Mouse (Mus musculus): ENCODE results near the gene Xcl1.
"Not testable (repeated sequence)": the region's sequence is repeated elsewhere in the genome, so short reads cannot be mapped to it uniquely, and the experiment has no call there.

Xcl1 gene

GRCm38 (mm10) chr1:164935477-164936044 lies at the start of gene Xcl1:
TSS of gene Xcl1 (minus strand) at chr1:164935527.
- DNase-seq (ENCODE audit: low spot score) = no peak

DNA sequence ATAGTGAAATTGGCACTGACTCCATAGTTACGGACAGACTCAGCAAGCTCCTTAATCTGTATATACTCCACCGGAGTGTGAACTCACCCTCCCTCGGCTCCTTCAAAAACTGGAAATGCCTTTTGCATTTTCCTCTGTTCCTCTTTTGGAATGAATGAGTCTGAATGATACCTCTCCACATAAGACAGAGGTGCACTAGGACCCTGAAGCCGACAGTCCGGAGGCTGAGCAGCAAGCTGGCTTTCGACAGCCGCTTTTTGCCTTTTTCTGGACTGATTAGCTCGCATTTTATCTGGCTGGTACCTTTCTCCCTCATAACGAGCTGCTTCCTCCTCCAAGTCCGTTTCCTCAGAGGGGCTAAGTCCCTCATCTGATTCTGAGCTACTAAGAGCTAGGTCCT lies 49.4 kb upstream of the Xcl1 start:
- DNase-seq (ENCODE audit: low spot score) = not testable (repeated sequence)

GRCm38 (mm10) chr1:164977351-164977750 lies 42.0 kb upstream of the Xcl1 start:
- no peak for DNase-seq (ENCODE audit: low spot score)

GRCm38 (mm10) chr1:164975729-164976128 lies 40.4 kb upstream of the Xcl1 start:
- no peak for DNase-seq (ENCODE audit: low spot score)

GRCm38 (mm10) chr1:164975276-164975675 lies 39.9 kb upstream of the Xcl1 start:
- DNase-seq (ENCODE audit: low spot score) = no peak

GRCm38 (mm10) chr1:164973790-164974189 lies 38.5 kb upstream of the Xcl1 start:
- no peak for DNase-seq (ENCODE audit: low spot score)

GRCm38 (mm10) chr1:164973341-164973740 lies 38.0 kb upstream of the Xcl1 start:
- DNase-seq (ENCODE audit: low spot score) = no peak

- DNase-seq (ENCODE audit: low spot score) = no peak
Measured at GRCm38 (mm10) chr1:164972744-164973143, 37.4 kb upstream of the Xcl1 start.

GRCm38 (mm10) chr1:164966095-164966698 lies 30.9 kb upstream of the Xcl1 start:
- peak; percentile 14 for DNase-seq (ENCODE audit: low spot score)

DNA sequence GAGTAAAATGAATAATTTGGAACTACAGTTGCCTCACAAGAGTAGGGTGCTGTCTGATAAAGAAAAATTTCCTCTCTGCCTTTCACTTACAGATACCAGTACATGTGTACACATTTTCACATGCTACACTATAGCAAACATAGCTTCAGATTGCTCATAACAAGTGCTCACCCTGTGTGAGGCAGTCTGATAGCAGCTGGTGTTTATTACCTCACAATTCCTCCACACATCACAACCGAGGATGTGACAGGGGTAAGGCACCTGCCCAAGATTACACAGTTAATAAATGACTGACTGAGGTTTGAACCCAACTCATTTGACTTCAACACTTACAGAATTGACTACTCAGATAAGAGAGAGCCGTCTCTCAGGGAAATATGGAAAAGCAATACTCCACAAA lies 25.3 kb upstream of the Xcl1 start:
- DNase-seq (ENCODE audit: low spot score) = no peak

- DNase-seq (ENCODE audit: low spot score) = peak; percentile 27
Measured at GRCm38 (mm10) chr1:164959787-164960385, 24.6 kb upstream of the Xcl1 start.

- DNase-seq (ENCODE audit: low spot score) = no peak
Measured at GRCm38 (mm10) chr1:164959160-164959559, 23.8 kb upstream of the Xcl1 start.

DNA sequence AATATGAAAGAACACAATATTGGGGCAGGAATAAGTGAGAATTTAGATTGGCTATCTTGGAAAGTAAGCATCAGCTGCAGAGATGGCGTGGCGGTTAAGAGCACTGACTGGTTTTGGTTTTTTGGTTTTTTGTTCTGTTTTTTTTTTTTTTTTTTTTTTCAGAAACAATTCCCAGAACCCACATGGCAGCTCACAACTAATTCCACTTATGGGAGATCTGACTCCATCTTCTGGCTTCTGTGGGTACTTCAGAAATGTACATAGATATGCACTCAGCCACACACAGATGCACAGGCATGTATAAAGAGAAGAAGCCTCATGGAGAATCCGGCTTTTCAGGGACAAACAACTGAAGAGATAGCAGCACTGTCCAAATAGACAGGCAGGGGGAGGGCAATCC lies 22.6 kb upstream of the Xcl1 start:
- no peak for DNase-seq (ENCODE audit: low spot score)

DNA sequence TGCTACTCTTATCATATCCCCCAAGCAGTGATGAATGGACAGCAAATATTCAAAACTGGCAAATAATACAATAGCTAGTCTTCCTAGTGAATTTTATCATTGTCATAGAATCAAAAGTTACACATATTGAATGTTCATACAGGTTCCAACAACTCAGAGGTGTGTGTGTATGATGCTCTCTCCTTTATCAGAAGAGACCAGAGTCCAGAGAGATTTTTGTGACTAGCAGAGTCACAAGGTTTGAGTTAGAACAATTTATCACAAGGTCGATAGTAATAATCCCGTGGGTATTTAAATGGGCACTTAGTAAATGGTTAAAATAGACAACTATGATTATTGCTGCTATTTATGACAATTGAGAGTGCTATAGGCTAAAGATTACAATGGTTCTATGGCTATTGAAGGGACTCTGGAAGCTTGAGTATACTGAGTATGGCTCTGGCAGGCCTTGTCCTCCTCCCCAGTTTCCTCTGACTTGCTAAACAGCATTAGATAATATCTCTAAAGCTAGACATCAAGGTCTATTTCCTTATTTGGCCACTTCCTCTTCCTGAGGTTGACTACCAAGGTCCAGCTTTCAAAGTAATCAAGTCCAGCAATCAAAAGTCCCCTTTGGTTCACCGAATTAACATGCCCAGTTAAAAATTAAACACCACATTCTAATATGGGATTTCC lies 21.5 kb upstream of the Xcl1 start:
- DNase-seq (ENCODE audit: low spot score) = no peak

GRCm38 (mm10) chr1:164955452-164956196 lies 20.3 kb upstream of the Xcl1 start:
- no peak for DNase-seq (ENCODE audit: low spot score)

GRCm38 (mm10) chr1:164953574-164953973 lies 18.2 kb upstream of the Xcl1 start:
- DNase-seq (ENCODE audit: low spot score) = no peak

DNA sequence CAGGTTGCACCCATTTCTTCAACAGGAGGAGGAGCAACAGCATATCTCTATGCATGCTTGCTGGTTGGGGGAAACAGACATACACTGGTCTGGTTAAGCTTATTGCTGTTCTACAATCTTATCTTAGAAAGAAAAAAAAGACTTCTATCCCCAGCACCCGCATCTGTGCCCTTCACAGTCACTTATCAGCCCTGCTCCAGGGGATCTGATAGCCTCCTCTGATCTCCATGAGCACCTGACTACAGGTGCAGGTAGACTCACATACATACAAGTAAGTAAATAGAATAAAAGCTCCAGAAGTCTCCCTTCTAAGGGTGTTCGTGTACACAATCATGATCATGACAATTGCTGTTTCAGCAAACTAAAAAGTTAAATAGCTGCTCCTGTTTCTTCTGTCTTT lies 733 bp upstream of the Xcl1 start:
- DNase-seq (ENCODE audit: low spot score) = no peak

DNA sequence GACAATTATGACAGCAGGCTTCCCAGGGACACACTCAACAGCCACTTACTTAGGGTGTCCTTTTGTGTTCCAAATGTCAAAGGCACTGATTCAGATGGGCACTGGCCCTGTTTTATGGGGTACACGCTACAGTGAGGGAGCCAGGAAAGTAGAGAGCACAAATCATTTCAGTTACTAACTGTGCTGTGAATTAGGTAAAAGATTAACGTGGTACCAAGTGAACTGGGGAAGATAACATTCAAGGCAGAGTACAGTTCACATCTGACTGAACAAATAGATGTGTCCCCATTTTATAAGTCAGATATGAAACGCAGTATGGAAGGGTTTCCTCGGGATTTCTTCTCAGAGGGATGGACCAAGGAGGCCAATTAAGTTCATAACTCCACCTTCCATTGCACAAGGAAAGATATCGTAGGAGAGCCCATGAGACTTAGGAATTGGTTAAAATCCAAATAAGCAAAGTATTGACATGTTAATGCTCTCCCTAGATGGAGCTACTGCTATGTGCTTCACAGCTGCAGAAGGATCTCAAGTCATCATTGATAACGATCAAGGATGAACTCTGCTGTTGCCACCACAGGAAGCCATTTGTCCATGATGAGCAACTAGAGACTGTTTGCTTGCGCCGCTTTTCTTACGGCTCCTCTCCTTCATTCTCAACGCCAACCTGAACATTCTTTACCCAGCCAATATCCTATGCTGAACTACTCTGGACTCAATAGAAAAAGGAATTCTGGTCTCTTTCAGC lies 1.7 kb downstream of the Xcl1 start:
- no peak for DNase-seq (ENCODE audit: low spot score)

GRCm38 (mm10) chr1:164931135-164931534 lies 4.2 kb downstream of the Xcl1 start:
- DNase-seq (ENCODE audit: low spot score) = peak; percentile 12

- no peak for DNase-seq (ENCODE audit: low spot score)
Measured at GRCm38 (mm10) chr1:164930006-164930405, 5.3 kb downstream of the Xcl1 start.

DNA sequence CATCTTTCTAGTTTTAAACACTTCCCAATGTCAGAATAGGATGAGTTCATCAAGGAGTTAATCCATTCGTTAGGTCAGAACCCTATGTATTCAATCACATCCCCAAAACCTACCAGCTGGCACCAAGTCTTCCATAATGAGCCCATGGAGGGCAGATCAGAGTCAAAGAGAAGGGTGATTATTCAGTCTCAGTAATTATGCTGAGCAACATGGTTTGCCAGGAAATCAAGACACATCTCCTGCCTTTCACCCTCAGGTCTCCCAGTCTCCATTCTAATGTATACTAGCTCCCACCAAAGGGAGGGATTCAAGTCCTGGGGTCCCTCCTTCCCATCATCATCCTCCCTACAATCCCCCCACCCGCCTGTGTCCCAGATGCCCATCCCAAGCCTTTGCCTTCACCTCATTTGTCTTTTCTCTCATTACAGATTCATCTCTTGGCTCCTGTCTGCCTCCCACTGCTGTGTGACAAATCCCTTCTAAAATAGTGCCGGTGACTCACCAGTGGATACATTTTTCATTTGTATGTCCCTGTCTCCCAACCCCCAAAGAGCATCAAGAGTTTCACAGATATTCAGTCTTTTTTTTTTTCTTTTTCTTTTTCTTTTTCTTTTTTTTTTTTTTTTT lies 8.7 kb downstream of the Xcl1 start:
- no peak for DNase-seq (ENCODE audit: low spot score)

All from lung, postnatal 25 days (tissue).